Mouse (Mus musculus): Measurements from ENCODE around the gene Gatb. TPM values are rescaled to one million over a fixed set of nuclear protein-coding genes. Genes with fewer than 3 reads are reported as not detected.

Gene Gatb
- polyA plus RNA-seq (2017; shearing (Covaris generic)): 10 to 100 TPM; 12.4 to 16.1 TPM

DNA sequence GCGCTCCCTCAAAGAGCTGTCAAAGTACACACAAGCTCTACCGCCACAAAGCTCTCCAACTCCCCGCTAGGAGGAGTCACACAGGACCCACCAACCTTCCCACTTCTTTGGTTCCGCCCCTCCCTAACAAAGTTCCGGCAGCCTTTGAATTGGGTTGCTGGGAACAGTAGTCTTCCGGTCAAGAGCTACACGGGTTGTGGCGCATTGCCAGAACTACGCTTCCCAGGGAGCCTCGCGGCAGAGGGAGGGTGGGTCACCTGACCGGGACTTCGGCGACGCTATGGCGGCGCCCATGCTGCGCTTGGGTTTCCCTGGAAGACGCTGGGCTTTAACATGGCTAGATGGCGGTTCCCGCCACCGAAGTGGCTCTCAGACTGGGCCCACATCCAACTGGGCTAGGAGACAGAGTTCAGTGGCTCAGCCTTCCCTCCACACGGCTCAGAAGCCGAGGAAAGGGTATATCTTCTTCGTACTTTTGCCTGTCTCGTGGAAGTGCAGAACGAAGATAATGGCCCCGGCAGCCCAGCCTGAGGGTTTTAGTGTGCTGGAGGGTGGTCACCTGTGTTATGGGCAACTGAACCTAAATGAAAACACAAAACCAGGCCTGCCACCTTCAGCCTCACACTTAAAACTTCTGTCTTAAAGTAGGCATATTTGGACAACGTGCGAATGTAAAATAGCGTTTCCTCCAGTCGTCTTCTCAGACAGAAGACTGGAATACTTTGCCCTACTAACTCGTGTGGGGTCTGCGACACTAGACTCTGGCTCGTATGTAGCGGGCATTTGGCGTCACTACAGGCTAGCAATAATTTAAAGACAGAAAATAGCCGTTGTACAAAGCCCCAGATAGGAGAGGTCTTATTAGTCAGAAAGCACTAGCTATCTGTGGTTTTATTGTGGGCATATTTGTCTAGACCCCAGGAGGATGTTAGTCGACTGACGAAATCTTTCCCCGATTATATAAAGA lies at the start of gene Gatb:
Gene Gatb (plus strand): TSS at position 256 of the 967 bp plus-strand sequence.

Other genes starting within 250 kb of the Gatb start
- gene Fam160a1, start 243.2 kb downstream of the Gatb start, polyA plus RNA-seq (2017; shearing (Covaris generic)): 1 to 10 TPM in 1 of 2 experiments, under 1 TPM in 1; 0.73 to 8.6 TPM

All from inflammation-experienced regulatory T-cells (primary cell).